Mouse (Mus musculus): ENCODE measurements around the gene Ap1s3. TPM values are rescaled to one million over a fixed set of nuclear protein-coding genes. Genes with fewer than 3 reads are reported as not detected.

Gene Ap1s3
- 0.11 and 0.27 TPM in 2 replicates for polyA plus RNA-seq (2015; fragmentation: Nextera tagmentation; extraction: Ambion mirVana)

GRCm38 (mm10) chr1:79671543-79672337 is at the start of gene Ap1s3:
TSS of gene Ap1s3 (minus strand) at chr1:79671972.
- Histone ChIP-seq H3K4me3 (ENCODE audit: low read length) (peak within 1 kb of the TSS; percentile 76), H3K27ac (ENCODE audit: low read length) (no peak within 1 kb of the TSS), H3K4me2 (ENCODE audit: low read depth, low read length) (peak within 1 kb of the TSS; percentile 95), H3K9me3 (replicated peaks; ENCODE audit: control insufficient read depth, low read length) (no peaks in the 10 kb centered on the region), H3K27me3 (ENCODE audit: control insufficient read depth, insufficient read depth, low read length) (peaks cover 17% of the 10 kb centered on the region), H3K36me3 (ENCODE audit: control insufficient read depth, insufficient read depth) (no peaks in the 10 kb centered on the region), H3K4me1 (ENCODE audit: control insufficient read depth, insufficient read depth, low read length) (peaks cover 14% of the 10 kb centered on the region), H3K9ac (ENCODE audit: low read length) (peak within 1 kb of the TSS; percentile 78)
- WGBS = under 1% methylated on average over 51 of the region's 51 CpGs
- ATAC-seq (replicated peaks; ENCODE audit: extremely low read depth, insufficient read depth, low FRiP score) = peak; percentile 77

GRCm38 (mm10) chr1:79714152-79714923 is 42.6 kb upstream of the Ap1s3 start:
- H3K4me3 ChIP-seq (ENCODE audit: low read length) = no peak overlapping the region
- WGBS = 84% methylated on average over 13 of the region's 13 CpGs
- no peak for ATAC-seq (replicated peaks; ENCODE audit: extremely low read depth, insufficient read depth, low FRiP score)

GRCm38 (mm10) chr1:79713081-79713480 is 41.3 kb upstream of the Ap1s3 start:
- Histone ChIP-seq H3K27ac (ENCODE audit: low read length) (no peak overlapping the region), H3K9me3 (replicated peaks; ENCODE audit: control insufficient read depth, low read length) (no peaks in the 10 kb centered on the region), H3K27me3 (ENCODE audit: control insufficient read depth, insufficient read depth, low read length) (no peaks in the 10 kb centered on the region), H3K4me1 (ENCODE audit: control insufficient read depth, insufficient read depth, low read length) (peaks cover 5% of the 10 kb centered on the region; the same call in 1 of the 2 replicates), H3K9ac (ENCODE audit: low read length) (no peak overlapping the region), H3K4me2 (ENCODE audit: low read depth, low read length) (no peak overlapping the region), H3K36me3 (ENCODE audit: control insufficient read depth, insufficient read depth) (peaks cover 27% of the 10 kb centered on the region), H3K4me3 (ENCODE audit: low read length) (no peak overlapping the region)
- ATAC-seq (replicated peaks; ENCODE audit: extremely low read depth, insufficient read depth, low FRiP score) = no peak
- WGBS = 88% methylated on average over 5 of the region's 5 CpGs

More at GRCm38 (mm10) chr1:79714152-79714923, 42.6 kb upstream of the Ap1s3 start:
- H3K4me2 ChIP-seq (ENCODE audit: low read depth, low read length) = no peak overlapping the region
- no peaks in the 10 kb centered on the region for H3K9me3 ChIP-seq (replicated peaks; ENCODE audit: control insufficient read depth, low read length)
- peaks cover 5% of the 10 kb centered on the region; the same call in 1 of the 2 replicates for H3K4me1 ChIP-seq (ENCODE audit: control insufficient read depth, insufficient read depth, low read length)
- H3K36me3 ChIP-seq (ENCODE audit: control insufficient read depth, insufficient read depth) = peaks cover 25% of the 10 kb centered on the region
- H3K27me3 ChIP-seq (ENCODE audit: control insufficient read depth, insufficient read depth, low read length) = no peaks in the 10 kb centered on the region
- no peak overlapping the region for H3K9ac ChIP-seq (ENCODE audit: low read length)
- H3K27ac ChIP-seq (ENCODE audit: low read length) = no peak overlapping the region

- Histone ChIP-seq H3K4me1 (ENCODE audit: control insufficient read depth, insufficient read depth, low read length) (peaks cover 5% of the 10 kb centered on the region; the same call in 1 of the 2 replicates), H3K4me3 (ENCODE audit: low read length) (no peak overlapping the region), H3K4me2 (ENCODE audit: low read depth, low read length) (peak overlapping the region; percentile 1; the same call in 1 of the 2 replicates), H3K27ac (ENCODE audit: low read length) (peak overlapping the region; percentile 36; the same call in 1 of the 2 replicates), H3K36me3 (ENCODE audit: control insufficient read depth, insufficient read depth) (peaks cover 32% of the 10 kb centered on the region), H3K9ac (ENCODE audit: low read length) (no peak overlapping the region), H3K9me3 (replicated peaks; ENCODE audit: control insufficient read depth, low read length) (no peaks in the 10 kb centered on the region), H3K27me3 (ENCODE audit: control insufficient read depth, insufficient read depth, low read length) (no peaks in the 10 kb centered on the region)
- ATAC-seq (replicated peaks; ENCODE audit: extremely low read depth, insufficient read depth, low FRiP score) = peak; percentile 63; the same call in 1 of the 2 replicates
- WGBS = 60% methylated on average over 18 of the region's 18 CpGs
Measured at GRCm38 (mm10) chr1:79711147-79712126, 39.7 kb upstream of the Ap1s3 start.

- H3K27ac ChIP-seq (ENCODE audit: low read length) = no peak overlapping the region
Measured at GRCm38 (mm10) chr1:79710678-79711077, 38.9 kb upstream of the Ap1s3 start.

GRCm38 (mm10) chr1:79710216-79710615 is 38.4 kb upstream of the Ap1s3 start:
- Histone ChIP-seq H3K36me3 (ENCODE audit: control insufficient read depth, insufficient read depth) (peaks cover 38% of the 10 kb centered on the region), H3K9me3 (replicated peaks; ENCODE audit: control insufficient read depth, low read length) (no peaks in the 10 kb centered on the region), H3K4me2 (ENCODE audit: low read depth, low read length) (no peak overlapping the region), H3K4me1 (ENCODE audit: control insufficient read depth, insufficient read depth, low read length) (peaks cover 5% of the 10 kb centered on the region; the same call in 1 of the 2 replicates), H3K4me3 (ENCODE audit: low read length) (no peak overlapping the region), H3K27ac (ENCODE audit: low read length) (0 out of 2 replicates have a peak overlapping the region, but pooled peaks have one; percentile 44), H3K9ac (ENCODE audit: low read length) (no peak overlapping the region), H3K27me3 (ENCODE audit: control insufficient read depth, insufficient read depth, low read length) (no peaks in the 10 kb centered on the region)
- ATAC-seq (replicated peaks; ENCODE audit: extremely low read depth, insufficient read depth, low FRiP score) = no peak
- 73% methylated on average over 8 of the region's 8 CpGs for WGBS

More at GRCm38 (mm10) chr1:79710678-79711077, 38.9 kb upstream of the Ap1s3 start:
- H3K27me3 ChIP-seq (ENCODE audit: control insufficient read depth, insufficient read depth, low read length) = no peaks in the 10 kb centered on the region
- peaks cover 5% of the 10 kb centered on the region; the same call in 1 of the 2 replicates for H3K4me1 ChIP-seq (ENCODE audit: control insufficient read depth, insufficient read depth, low read length)
- 41% methylated on average over 4 of the region's 4 CpGs for WGBS
- H3K9ac ChIP-seq (ENCODE audit: low read length) = no peak overlapping the region
- H3K4me3 ChIP-seq (ENCODE audit: low read length) = no peak overlapping the region
- ATAC-seq (replicated peaks; ENCODE audit: extremely low read depth, insufficient read depth, low FRiP score) = peak; percentile 63; the same call in 1 of the 2 replicates
- no peaks in the 10 kb centered on the region for H3K9me3 ChIP-seq (replicated peaks; ENCODE audit: control insufficient read depth, low read length)
- H3K4me2 ChIP-seq (ENCODE audit: low read depth, low read length) = no peak overlapping the region
- H3K36me3 ChIP-seq (ENCODE audit: control insufficient read depth, insufficient read depth) = peaks cover 36% of the 10 kb centered on the region

- Histone ChIP-seq H3K4me1 (ENCODE audit: control insufficient read depth, insufficient read depth, low read length) (peaks cover 5% of the 10 kb centered on the region; the same call in 1 of the 2 replicates), H3K9me3 (replicated peaks; ENCODE audit: control insufficient read depth, low read length) (no peaks in the 10 kb centered on the region), H3K27ac (ENCODE audit: low read length) (no peak overlapping the region), H3K9ac (ENCODE audit: low read length) (no peak overlapping the region), H3K36me3 (ENCODE audit: control insufficient read depth, insufficient read depth) (peaks cover 26% of the 10 kb centered on the region), H3K4me2 (ENCODE audit: low read depth, low read length) (no peak overlapping the region), H3K4me3 (ENCODE audit: low read length) (no peak overlapping the region), H3K27me3 (ENCODE audit: control insufficient read depth, insufficient read depth, low read length) (no peaks in the 10 kb centered on the region)
- WGBS = 87% methylated on average over 9 of the region's 9 CpGs
- no peak for ATAC-seq (replicated peaks; ENCODE audit: extremely low read depth, insufficient read depth, low FRiP score)
Measured at GRCm38 (mm10) chr1:79707383-79707782, 35.6 kb upstream of the Ap1s3 start.

GRCm38 (mm10) chr1:79706707-79707106 is 34.9 kb upstream of the Ap1s3 start:
- Histone ChIP-seq H3K27me3 (ENCODE audit: control insufficient read depth, insufficient read depth, low read length) (no peaks in the 10 kb centered on the region), H3K36me3 (ENCODE audit: control insufficient read depth, insufficient read depth) (peaks cover 25% of the 10 kb centered on the region), H3K9me3 (replicated peaks; ENCODE audit: control insufficient read depth, low read length) (no peaks in the 10 kb centered on the region), H3K4me1 (ENCODE audit: control insufficient read depth, insufficient read depth, low read length) (peaks cover 3% of the 10 kb centered on the region; the same call in 1 of the 2 replicates), H3K9ac (ENCODE audit: low read length) (no peak overlapping the region), H3K4me3 (ENCODE audit: low read length) (no peak overlapping the region), H3K27ac (ENCODE audit: low read length) (no peak overlapping the region), H3K4me2 (ENCODE audit: low read depth, low read length) (no peak overlapping the region)
- ATAC-seq (replicated peaks; ENCODE audit: extremely low read depth, insufficient read depth, low FRiP score) = no peak
- WGBS = 67% methylated on average over 3 of the region's 3 CpGs

Measured in heart, embryonic 16.5 days (tissue).